Mouse (Mus musculus): ENCODE measurements around the gene Dnajb4. TPM values are rescaled to one million over a fixed set of nuclear protein-coding genes. Genes with fewer than 3 reads are reported as not detected.
A peak's percentile ranks its signal among the peaks of the same experiment; 100 is the strongest.

Dnajb4 gene
- polyA plus RNA-seq, 1 experiment from 2014 or later: 32.1 TPM

DNA sequence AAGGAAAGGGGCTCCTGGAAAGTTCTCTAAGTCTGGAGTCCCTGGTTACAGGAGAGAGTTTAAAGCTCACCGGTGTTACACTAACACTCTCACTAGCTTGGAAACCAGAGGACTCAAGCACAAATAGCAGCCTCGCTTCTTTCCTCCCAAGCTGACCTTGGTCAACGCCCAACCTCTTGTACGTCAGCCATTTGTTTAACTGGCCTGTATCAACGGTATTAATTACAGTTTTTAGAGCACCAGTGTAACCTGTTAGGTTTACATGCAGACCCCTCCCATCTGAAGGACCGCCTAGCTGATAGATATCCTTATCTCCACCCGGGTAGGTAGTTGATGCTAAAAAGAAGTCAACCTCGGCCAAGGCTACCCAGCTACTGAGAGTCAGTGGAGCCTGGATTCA, 46.8 kb downstream of the Dnajb4 start:
- DNase-seq (ENCODE audit: low spot score): peak; percentile 73
- no peaks in the 10 kb centered on the region for H3K36me3 ChIP-seq
- 77% methylated on average over 8 of the region's 8 CpGs for WGBS

DNA sequence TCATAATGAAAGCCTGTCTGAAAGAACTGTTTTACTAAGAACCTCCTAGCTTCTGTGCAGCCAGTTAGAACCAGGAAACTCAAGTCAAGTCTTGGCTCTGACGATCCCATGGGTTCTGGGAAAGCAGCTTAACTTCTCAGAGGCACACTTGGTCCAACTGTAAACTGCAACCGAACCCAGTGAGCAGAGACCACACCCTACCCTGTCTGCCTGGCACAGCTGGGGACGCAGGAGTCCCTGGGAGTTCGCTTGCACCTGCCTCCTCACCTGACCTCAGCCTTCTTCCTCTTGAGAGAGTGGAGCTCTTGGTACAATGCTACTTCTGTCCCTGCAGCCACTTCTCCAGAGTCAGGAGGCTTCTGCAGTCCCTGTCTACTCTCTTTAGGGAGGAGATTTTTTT, 49.5 kb downstream of the Dnajb4 start:
- 0 out of 2 replicates have a peak, but pooled peaks cover 3% of the 10 kb centered on the region for H3K27me3 ChIP-seq (ENCODE audit: insufficient read depth, poor library complexity, severe bottlenecking)
- no peak overlapping the region for H3K27ac ChIP-seq
- H3K4me3 ChIP-seq: no peak overlapping the region
- peaks cover 13% of the 10 kb centered on the region; the same call in 1 of the 2 replicates for H3K4me1 ChIP-seq
- H3K9me3 ChIP-seq: no peaks in the 10 kb centered on the region
- no peaks in the 10 kb centered on the region for H3K36me3 ChIP-seq
- WGBS: 68% methylated on average over 4 of the region's 4 CpGs
- DNase-seq (ENCODE audit: low spot score): peak; percentile 63

More for the DNA sequence above, 46.8 kb downstream of the Dnajb4 start:
- Histone ChIP-seq H3K4me3 (no peak overlapping the region), H3K27me3 (ENCODE audit: insufficient read depth, poor library complexity, severe bottlenecking) (0 out of 2 replicates have a peak, but pooled peaks cover 6% of the 10 kb centered on the region), H3K27ac (no peak overlapping the region), H3K9me3 (no peaks in the 10 kb centered on the region), H3K4me1 (peaks cover 31% of the 10 kb centered on the region)

DNA sequence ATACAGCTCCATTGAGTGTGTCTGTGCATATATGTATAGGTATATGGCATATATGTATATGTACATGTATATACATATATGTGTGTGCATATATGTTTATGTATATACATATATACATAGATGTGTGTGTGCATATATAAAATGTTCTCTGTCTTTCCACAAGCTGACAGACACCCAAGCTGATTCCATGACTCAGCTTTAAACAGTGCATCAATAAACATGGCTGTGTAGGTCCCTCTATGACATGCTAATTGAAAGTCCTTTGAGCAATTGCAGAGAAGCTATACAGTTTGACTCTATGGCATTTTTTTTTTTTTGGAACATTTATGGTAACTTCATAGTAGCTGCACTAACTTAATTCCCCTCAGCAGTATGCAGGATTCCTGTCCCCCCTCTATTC, 50.8 kb downstream of the Dnajb4 start:
- Histone ChIP-seq H3K9me3 (no peaks in the 10 kb centered on the region), H3K4me1 (peaks cover 16% of the 10 kb centered on the region), H3K4me3 (no peak overlapping the region), H3K27ac (no peak overlapping the region), H3K27me3 (ENCODE audit: insufficient read depth, poor library complexity, severe bottlenecking) (no peaks in the 10 kb centered on the region), H3K36me3 (no peaks in the 10 kb centered on the region)
- no peak for DNase-seq (ENCODE audit: low spot score)

DNA sequence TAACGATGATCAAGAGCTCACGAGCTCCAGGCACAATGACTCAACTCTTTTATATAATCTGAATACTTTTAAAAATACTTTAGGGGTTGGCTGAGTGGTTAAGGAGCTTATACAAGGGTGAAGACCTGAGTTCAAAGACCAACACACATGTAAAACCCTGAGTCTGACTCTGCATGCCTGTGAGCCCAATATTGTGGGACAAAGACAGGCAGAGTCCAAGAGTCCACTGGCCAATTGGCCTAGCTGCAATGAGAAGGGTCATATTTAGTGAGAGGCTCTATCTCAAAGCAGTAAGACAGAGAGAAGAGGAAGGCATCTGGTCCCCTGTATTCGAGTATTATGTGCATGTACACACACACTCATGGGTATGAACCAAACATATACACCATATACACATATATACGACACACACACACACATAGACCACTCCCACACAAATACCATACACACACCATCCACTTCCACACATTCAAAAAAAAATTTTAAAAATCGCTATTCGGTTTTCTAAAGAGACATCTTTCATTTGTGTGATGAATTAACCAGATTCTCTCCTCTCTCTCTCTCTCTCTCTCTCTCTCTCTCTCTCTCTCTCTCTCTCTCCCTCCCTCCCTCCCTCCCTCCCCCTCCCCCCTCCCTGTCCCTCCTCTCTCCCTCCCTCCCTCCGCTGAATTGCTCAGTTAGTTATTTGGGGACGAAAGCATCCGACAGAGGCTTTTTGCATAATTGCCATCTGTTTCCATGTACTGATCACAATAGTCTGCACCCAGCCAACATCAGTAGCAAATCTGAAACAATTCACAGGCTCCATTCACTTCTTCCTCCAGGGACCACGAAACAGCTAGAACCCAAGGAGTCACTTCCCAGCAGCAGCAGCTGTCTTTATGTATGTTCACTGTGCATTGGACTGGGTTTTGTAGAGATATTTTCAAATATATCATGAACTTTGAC, 51.5 kb downstream of the Dnajb4 start:
- Histone ChIP-seq H3K27ac (no peak overlapping the region), H3K4me1 (peaks cover 20% of the 10 kb centered on the region), H3K36me3 (no peaks in the 10 kb centered on the region), H3K4me3 (no peak overlapping the region), H3K27me3 (ENCODE audit: insufficient read depth, poor library complexity, severe bottlenecking) (no peaks in the 10 kb centered on the region), H3K9me3 (no peaks in the 10 kb centered on the region)
- no peak for DNase-seq (ENCODE audit: low spot score)
- whole genome bisulfite sequencing: 81% methylated on average over 10 of the region's 10 CpGs

DNA sequence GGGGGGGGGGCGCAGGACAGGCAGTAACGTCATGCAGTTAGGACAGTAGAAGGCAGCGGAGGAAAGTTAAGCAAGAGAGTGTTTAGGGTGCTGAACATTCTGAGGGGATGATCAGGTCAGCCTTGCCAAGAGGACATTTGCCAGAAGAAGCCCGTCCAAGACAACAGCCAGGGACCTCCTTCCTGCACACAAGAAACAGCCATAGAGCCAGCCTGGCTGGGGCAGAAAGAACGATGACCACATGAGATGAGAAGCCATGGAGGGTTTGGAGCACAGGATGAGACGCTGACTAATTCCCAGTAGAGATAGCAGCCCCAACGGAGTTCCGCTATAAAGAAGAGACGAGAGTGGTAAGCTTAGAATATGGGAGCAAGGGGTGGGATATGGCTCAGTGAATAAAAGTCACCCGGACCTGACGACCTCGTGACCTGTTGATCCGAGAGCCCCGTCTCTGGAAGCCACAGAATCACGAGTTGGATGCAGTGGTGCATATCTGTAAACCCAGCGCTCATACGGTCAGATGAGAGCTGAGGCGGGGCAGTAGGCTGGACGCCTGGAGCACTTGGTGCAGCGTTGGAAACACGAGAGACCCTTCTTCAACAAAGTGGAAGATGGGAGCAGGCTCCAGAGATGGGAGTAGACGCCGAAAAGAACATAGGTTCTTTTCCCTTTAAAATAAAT, 53.1 kb downstream of the Dnajb4 start:
- peak; percentile 66 for DNase-seq (ENCODE audit: low spot score)
- WGBS: 75% methylated on average over 23 of the region's 23 CpGs
- no peak overlapping the region for H3K4me3 ChIP-seq
- H3K4me1 ChIP-seq: peaks cover 30% of the 10 kb centered on the region
- H3K27ac ChIP-seq: no peak overlapping the region
- H3K9me3 ChIP-seq: no peaks in the 10 kb centered on the region
- no peaks in the 10 kb centered on the region for H3K27me3 ChIP-seq (ENCODE audit: insufficient read depth, poor library complexity, severe bottlenecking)
- H3K36me3 ChIP-seq: no peaks in the 10 kb centered on the region

DNA sequence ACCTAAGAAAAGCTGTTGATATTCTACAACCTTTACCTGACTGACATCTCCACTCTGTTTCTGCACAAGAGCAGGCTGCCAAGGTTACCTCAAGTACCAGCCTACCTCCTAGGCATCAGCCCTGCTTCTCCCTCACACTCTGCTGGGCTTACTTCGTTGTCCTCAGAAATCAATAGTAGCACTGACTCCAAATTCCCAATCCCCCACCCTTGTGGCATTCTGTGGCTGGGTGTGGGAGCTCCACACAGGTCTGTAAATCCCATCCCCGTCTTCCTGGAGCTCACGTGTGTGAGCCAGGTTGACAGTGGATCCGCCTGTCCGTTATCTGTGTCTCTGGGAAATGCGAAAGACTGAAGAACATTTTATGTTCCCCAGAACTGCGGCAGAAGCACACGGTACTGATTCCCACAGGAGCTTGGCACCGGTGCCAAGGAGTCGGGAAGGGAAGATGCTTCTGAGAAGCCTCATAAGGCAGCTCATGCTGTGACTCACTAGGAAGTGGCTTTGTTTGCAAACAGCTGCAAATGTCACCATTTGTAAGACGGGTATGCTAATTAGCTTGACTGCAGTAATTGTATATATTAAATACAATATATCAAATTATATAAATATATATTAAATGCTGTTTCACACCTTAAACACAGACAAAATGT, 54.7 kb downstream of the Dnajb4 start:
- WGBS: 41% methylated on average over 11 of the region's 11 CpGs
- Histone ChIP-seq H3K36me3 (no peaks in the 10 kb centered on the region), H3K4me3 (no peak overlapping the region), H3K27ac (no peak overlapping the region), H3K27me3 (ENCODE audit: insufficient read depth, poor library complexity, severe bottlenecking) (no peaks in the 10 kb centered on the region), H3K9me3 (no peaks in the 10 kb centered on the region), H3K4me1 (peaks cover 29% of the 10 kb centered on the region)
- DNase-seq (ENCODE audit: low spot score): peak; percentile 64

DNA sequence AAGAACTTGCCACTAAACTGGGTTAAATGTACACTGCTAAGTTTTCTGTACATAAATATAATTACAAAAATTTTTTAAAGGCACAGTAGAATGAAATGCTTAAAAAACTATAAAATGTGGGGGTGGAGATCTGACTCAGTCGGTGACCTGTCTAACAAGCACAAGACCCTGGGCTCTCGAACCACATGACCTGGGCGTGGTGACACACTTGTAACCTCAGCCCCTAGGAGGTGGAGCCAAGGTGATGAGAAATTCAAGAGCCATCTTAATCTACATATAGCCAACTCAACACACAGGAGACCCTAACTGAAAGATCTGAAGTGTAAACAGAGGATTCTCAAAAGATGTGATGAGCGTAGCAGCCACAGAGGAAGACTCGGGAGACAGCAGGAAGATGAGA, 56.0 kb downstream of the Dnajb4 start:
- no peaks in the 10 kb centered on the region for H3K9me3 ChIP-seq
- DNase-seq (ENCODE audit: low spot score): peak; percentile 74
- peaks cover 39% of the 10 kb centered on the region for H3K4me1 ChIP-seq
- no peak overlapping the region for H3K27ac ChIP-seq
- WGBS: 81% methylated on average over 5 of the region's 5 CpGs
- no peak overlapping the region for H3K4me3 ChIP-seq
- H3K36me3 ChIP-seq: no peaks in the 10 kb centered on the region
- no peaks in the 10 kb centered on the region for H3K27me3 ChIP-seq (ENCODE audit: insufficient read depth, poor library complexity, severe bottlenecking)

DNA sequence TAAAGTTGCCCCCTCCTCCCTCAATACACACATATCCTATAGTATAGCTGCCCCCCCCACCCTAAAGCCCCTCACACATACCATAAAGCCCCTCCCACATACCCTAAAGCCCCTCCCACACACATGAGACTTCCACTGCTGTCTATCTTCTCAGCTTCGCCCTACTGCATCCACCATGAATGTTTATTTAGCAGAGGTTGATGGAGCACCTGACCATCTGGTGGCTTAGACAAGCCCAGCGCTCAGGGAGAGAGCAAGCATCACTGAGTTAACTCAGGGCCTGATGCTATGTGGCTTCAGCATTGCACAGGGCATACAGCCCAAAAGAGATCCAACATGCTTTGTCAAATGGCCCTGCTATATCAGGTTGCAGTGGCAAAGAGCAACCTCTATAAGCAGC, 57.0 kb downstream of the Dnajb4 start:
- Histone ChIP-seq H3K4me1 (peaks cover 40% of the 10 kb centered on the region), H3K27me3 (ENCODE audit: insufficient read depth, poor library complexity, severe bottlenecking) (no peaks in the 10 kb centered on the region), H3K27ac (no peak overlapping the region), H3K36me3 (no peaks in the 10 kb centered on the region), H3K4me3 (no peak overlapping the region), H3K9me3 (no peaks in the 10 kb centered on the region)
- 93% methylated on average over 2 of the region's 2 CpGs for WGBS
- peak; percentile 69 for DNase-seq (ENCODE audit: low spot score)

DNA sequence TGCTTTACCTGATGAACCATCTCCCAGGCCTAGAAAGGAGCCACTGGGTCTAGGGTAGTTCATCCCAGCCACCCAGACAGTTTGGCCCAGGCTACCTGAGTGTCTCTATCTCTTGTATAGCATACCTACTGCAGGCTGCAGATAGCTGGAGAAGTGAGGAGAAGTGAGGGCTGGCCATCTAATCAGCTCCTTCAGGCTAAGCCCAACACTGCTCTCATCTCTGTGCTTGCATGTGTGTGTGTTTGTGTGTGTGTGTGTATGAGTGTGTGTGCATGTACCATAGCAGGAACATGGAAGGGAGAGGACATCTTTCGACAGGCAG, 57.7 kb downstream of the Dnajb4 start:
- 0 out of 2 replicates have a peak overlapping the region, but pooled peaks have one; percentile 46 for H3K4me3 ChIP-seq
- H3K27me3 ChIP-seq (ENCODE audit: insufficient read depth, poor library complexity, severe bottlenecking): no peaks in the 10 kb centered on the region
- no peaks in the 10 kb centered on the region for H3K9me3 ChIP-seq
- 90% methylated on average over 1 of the region's 1 CpGs for WGBS
- H3K36me3 ChIP-seq: no peaks in the 10 kb centered on the region
- H3K4me1 ChIP-seq: peaks cover 46% of the 10 kb centered on the region
- H3K27ac ChIP-seq: peak overlapping the region; percentile 70; the same call in 1 of the 2 replicates
- DNase-seq (ENCODE audit: low spot score): peak; percentile 84

DNA sequence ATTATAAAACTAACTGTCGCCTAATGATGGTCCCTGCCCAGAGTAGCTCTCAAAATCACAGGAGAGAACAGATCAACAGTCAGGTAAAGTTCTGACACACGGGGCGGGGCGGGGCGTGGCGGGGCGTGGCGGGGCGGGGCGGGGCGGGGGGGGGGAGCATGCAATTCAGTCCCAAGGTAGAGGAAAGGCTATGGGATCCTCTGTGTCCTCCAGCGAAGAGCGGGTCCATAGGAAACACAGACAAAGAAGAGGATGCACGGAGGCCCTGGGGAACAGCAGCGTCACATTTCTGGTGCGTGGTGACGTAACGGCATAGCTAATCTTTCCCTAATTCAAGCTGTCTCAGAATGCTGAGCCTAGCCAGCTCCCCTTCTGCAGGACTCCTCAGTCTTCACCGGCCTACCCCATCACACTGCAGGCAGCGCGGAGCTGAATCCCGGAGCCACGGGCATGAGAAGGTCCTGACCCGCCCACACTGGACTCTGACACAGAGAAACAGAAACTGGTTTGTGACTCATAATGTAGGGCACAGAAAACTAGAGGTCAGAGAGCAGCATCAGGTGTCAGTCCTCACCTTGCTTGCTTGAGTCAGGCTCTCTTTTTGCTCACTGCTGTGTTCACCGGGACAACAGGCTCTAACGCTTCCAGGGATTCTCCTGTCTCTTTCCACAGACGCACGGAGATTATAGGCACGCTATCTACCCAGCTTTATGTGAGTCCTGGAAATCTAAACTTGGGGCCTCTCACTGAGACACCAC, 58.2 kb downstream of the Dnajb4 start:
- Histone ChIP-seq H3K9me3 (no peaks in the 10 kb centered on the region), H3K4me3 (peak overlapping the region; percentile 46), H3K36me3 (no peaks in the 10 kb centered on the region), H3K27ac (peak overlapping the region; percentile 70), H3K27me3 (ENCODE audit: insufficient read depth, poor library complexity, severe bottlenecking) (no peaks in the 10 kb centered on the region), H3K4me1 (peaks cover 52% of the 10 kb centered on the region)
- DNase-seq (ENCODE audit: low spot score): peak; percentile 73
- WGBS: 40% methylated on average over 28 of the region's 29 CpGs

DNA sequence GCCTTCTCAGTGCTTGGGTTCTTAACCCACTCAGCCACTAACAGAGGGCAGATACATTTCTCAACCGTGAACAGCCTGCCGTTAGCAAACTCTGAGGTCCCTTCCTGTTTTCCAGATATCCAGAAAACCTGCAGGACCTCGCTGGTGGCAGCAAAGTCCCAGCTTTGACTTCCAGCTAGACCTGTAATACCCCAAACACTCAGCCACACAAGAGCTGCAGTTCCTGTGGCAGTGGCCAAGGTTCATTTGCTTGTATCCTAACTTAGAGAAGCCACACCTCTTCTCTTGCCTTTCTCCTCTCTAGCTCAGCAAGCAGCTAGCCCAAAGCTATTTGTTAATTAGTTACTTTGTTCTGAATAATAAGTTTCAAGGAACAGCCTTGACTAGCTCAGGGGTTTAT, 60.2 kb downstream of the Dnajb4 start:
- no peaks in the 10 kb centered on the region for H3K36me3 ChIP-seq
- 0 out of 2 replicates have a peak overlapping the region, but pooled peaks have one; percentile 22 for H3K27ac ChIP-seq
- peaks cover 61% of the 10 kb centered on the region for H3K4me1 ChIP-seq
- 33% methylated on average over 3 of the region's 3 CpGs for WGBS
- H3K9me3 ChIP-seq: no peaks in the 10 kb centered on the region
- no peaks in the 10 kb centered on the region for H3K27me3 ChIP-seq (ENCODE audit: insufficient read depth, poor library complexity, severe bottlenecking)
- no peak overlapping the region for H3K4me3 ChIP-seq
- peak; percentile 63 for DNase-seq (ENCODE audit: low spot score)

DNA sequence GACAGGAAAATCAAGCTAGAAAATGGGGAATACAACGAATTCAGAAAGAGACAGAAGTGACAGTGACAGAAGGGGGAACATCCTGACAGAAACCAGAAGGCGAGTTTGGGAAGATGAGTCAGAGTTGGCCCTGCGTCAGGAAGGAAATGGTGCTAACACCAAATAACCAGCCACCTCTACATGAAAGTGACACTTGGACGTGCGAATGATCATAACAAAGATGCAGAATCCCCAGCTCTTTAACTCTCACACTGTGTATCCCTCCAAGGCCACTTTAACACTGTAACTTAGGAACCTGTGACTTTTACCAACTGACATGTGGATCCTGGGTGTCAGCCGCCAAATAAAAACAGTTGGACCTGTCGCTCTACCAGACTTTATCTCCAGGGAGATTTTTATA, 60.7 kb downstream of the Dnajb4 start:
- H3K27me3 ChIP-seq (ENCODE audit: insufficient read depth, poor library complexity, severe bottlenecking): no peaks in the 10 kb centered on the region
- no peak overlapping the region for H3K4me3 ChIP-seq
- DNase-seq (ENCODE audit: low spot score): peak; percentile 61
- peaks cover 61% of the 10 kb centered on the region for H3K4me1 ChIP-seq
- WGBS: 50% methylated on average over 7 of the region's 7 CpGs
- no peaks in the 10 kb centered on the region for H3K9me3 ChIP-seq
- H3K27ac ChIP-seq: 0 out of 2 replicates have a peak overlapping the region, but pooled peaks have one; percentile 22
- H3K36me3 ChIP-seq: no peaks in the 10 kb centered on the region

All from heart, embryonic 10.5 days (tissue).